Mouse (Mus musculus) limb, embryonic 14.5 days (tissue): ENCODE measurements at regions not wholly inside any gene's neighbourhood (a gene's known extent, or its start where the extent isn't known, plus 50 kb on each side); places are given as distances from the start of the nearest gene placed in this dataset.

Experiments used
- ATAC-seq: fragments of 200-750 bp; cut with Nextera tagmentation; 2 replicates; pipeline ENCODE4 v1.8.0; 2017; ENCODE audit warnings: low read depth, moderate number of reproducible peaks, moderate TSS enrichment; ENCODE audit not compliant: low FRiP score
- DNase-seq: peaks from one replicate; pipeline ENCODE4 v3.0.0-alpha.2; 2015; ENCODE audit warnings: low spot score
- H3K27ac ChIP-seq: fragments of 300-500 bp; sonication (generic); replicated peaks from 2 replicates; pipeline ENCODE4 v1.5.1; 2014; ENCODE audit warnings: low read depth, mild to moderate bottlenecking, low read length, moderate library complexity, mixed read lengths
- H3K27me3 ChIP-seq: fragments of 300-500 bp; sonication (generic); 2 replicates; pipeline ENCODE4 v1.6.1; 2014; ENCODE audit warnings: low read length, mixed read lengths; ENCODE audit not compliant: control insufficient read depth, insufficient read depth
- H3K36me3 ChIP-seq: fragments of 300-500 bp; sonication (generic); 2 replicates; pipeline ENCODE4 v1.6.1; 2014; ENCODE audit warnings: mild to moderate bottlenecking, low read length, moderate library complexity, mixed read lengths; ENCODE audit not compliant: control insufficient read depth, insufficient read depth
- H3K4me1 ChIP-seq: fragments of 300-500 bp; sonication (generic); 2 replicates; pipeline ENCODE4 v1.6.1; 2014; ENCODE audit warnings: antibody characterized with exemption, low read length, mixed read lengths; ENCODE audit not compliant: control insufficient read depth, insufficient read depth
- H3K4me2 ChIP-seq: fragments of 300-500 bp; sonication (generic); replicated peaks from 2 replicates; pipeline ENCODE4 v1.6.1; 2014; ENCODE audit warnings: low read depth, mild to moderate bottlenecking, low read length, moderate library complexity; ENCODE audit not compliant: severe bottlenecking
- H3K4me3 ChIP-seq: fragments of 300-500 bp; sonication (generic); replicated peaks from 2 replicates; pipeline ENCODE4 v1.5.1; 2014; ENCODE audit warnings: low read length
- H3K9ac ChIP-seq: fragments of 300-500 bp; sonication (generic); 2 replicates; pipeline ENCODE4 v1.6.1; 2014; ENCODE audit warnings: mild to moderate bottlenecking, low read depth, low read length, moderate library complexity; ENCODE audit not compliant: severe bottlenecking
- H3K9me3 ChIP-seq: fragments of 300-500 bp; sonication (generic); 2 replicates; pipeline ENCODE4 v1.6.1; 2016; ENCODE audit warnings: low read length; ENCODE audit not compliant: control insufficient read depth
- POLR2A ChIP-seq: fragments of 200-500 bp; IDR thresholded peaks from 2 replicates; pipeline ENCODE4 v1.8.0; 2012; ENCODE audit warnings: inconsistent platforms, mild to moderate bottlenecking, moderate library complexity, borderline replicate concordance; ENCODE audit not compliant: insufficient read depth, insufficient read length; ENCODE audit errors: extremely low read depth
- WGBS: fragments of 180-500 bp; shearing (Covaris S2); extraction: QIAGEN DNeasy Blood & Tissue Kit; methylation state at CpG from one replicate; pipeline ENCODE4 v1.1.7; 2014; 5-methylcytosine and 5-hydroxymethylcytosine counted together

DNA sequence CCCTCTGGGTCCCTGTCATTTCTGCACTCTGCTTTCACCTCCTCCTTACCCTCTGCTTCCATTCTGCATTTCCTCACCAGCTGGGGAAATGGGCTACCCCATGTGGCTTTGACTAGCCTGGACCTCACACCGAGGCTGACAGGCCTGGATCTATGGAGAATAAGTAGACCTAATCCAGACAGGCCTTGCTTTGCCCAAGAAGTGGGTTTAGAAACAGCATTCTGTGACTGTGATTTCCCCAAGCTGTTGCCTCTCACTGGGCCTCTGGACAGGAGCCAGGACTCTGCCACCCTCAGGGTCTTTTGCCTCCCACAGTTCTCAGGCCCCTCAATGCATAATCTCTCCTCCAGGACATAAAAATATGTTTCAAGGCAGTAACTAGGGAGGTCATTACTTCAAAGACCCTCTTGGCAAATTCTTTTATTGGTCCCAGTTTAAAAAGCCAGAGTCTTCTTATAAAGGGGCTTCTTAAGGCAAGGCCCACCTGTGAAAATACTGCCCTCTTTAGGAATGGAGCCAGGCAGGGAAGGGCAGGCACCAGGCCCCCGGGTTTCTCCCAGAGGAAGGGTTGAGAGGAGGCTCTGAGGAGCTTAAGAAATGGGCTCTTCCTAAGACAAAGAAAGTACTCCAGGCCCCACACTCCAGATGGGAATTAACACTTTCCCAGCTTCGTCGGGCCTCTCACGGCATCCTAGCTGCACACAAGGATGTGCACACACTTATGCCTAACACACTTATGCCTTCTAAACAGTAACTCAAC lies 151.8 kb downstream of the Cyp26b1 start:
- Histone ChIP-seq H3K4me3 (no peak overlapping the region), H3K4me2 (no peak overlapping the region), H3K36me3 (no peaks in the 10 kb centered on the region), H3K4me1 (peaks cover 8% of the 10 kb centered on the region), H3K9me3 (no peaks in the 10 kb centered on the region), H3K9ac (no peak overlapping the region), H3K27ac (peak overlapping the region; percentile 27; the same call in 1 of the 2 replicates), H3K27me3 (no peaks in the 10 kb centered on the region)
- no peak for TF ChIP-seq POLR2A
- WGBS: 37% methylated on average over 5 of the region's 5 CpGs
- DNase-seq (no peak), ATAC-seq (peak; percentile 55)

DNA sequence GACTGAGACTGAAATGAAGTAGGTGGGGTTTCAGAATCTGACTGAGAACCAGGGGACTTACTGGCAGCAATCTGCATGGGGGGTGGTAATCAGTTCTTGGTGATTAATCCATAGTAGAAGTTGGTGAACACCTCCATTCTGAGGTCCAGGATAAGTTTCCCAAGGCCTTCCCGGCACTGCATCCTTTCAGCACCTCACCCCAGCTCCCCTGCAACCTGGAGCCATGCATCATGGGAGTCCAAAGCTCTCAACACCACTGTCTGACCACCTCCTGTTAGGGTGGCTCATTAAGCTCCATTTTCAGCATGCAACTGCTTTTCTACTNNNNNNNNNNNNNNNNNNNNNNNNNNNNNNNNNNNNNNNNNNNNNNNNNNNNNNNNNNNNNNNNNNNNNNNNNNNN lies 157.0 kb downstream of the Cyp26b1 start:
- H3K27me3 ChIP-seq: no peaks in the 10 kb centered on the region
- H3K4me1 ChIP-seq: peaks cover 9% of the 10 kb centered on the region
- no peak for TF ChIP-seq POLR2A
- H3K4me3 ChIP-seq: no peak overlapping the region
- no peak for ATAC-seq
- no peak overlapping the region for H3K4me2 ChIP-seq
- H3K27ac ChIP-seq: no peak overlapping the region
- no peaks in the 10 kb centered on the region for H3K9me3 ChIP-seq
- no peak overlapping the region for H3K9ac ChIP-seq
- no peaks in the 10 kb centered on the region for H3K36me3 ChIP-seq
- no peak for DNase-seq
- WGBS: 94% methylated on average over 1 of the region's 1 CpGs

DNA sequence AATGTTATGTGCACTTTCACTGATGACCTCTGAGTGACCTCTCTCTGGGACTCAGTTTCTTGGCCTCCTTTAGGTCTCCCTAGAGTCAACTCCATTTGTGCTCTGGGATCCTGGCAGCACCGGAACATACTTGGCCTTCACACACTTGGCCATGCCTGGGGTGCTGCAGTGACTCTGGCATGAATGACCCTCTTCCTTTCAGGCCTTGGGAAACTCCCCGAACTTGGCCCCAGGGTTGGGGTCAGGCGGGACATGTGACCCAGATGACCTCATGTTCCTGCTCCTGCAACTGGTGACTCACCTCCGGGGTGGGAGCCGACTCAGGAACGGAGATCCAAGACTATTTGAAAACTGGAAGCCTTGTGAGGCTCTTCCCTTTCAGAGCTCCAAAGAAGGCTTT lies 159.2 kb downstream of the Cyp26b1 start:
- Histone ChIP-seq H3K9me3 (no peaks in the 10 kb centered on the region), H3K4me3 (no peak overlapping the region), H3K4me2 (no peak overlapping the region), H3K36me3 (no peaks in the 10 kb centered on the region), H3K27me3 (no peaks in the 10 kb centered on the region), H3K4me1 (peaks cover 23% of the 10 kb centered on the region), H3K9ac (no peak overlapping the region), H3K27ac (no peak overlapping the region)
- ATAC-seq (no peak), DNase-seq (no peak)
- TF ChIP-seq POLR2A: no peak
- 75% methylated on average over 6 of the region's 6 CpGs for WGBS

DNA sequence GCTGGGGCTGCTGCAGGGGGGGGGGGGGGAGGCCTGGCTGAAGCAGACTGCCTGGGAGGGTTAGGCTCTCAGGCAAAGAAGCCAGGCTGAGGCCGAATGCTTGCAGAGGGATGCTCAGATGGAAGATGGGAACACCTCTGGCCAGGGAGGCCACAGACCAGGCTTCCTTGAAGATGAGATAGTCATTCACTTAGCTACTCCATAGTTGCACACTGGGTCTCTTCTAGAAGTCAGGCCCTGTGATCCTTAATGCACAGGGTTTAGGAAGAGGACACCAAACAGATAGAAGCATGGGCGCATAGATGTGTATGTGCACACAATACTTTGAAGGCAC lies 162.1 kb downstream of the Cyp26b1 start:
- H3K9me3 ChIP-seq: no peaks in the 10 kb centered on the region
- peaks cover 26% of the 10 kb centered on the region for H3K4me1 ChIP-seq
- no peaks in the 10 kb centered on the region for H3K27me3 ChIP-seq
- H3K27ac ChIP-seq: peak overlapping the region; percentile 52; the same call in 1 of the 2 replicates
- no peak for TF ChIP-seq POLR2A
- H3K9ac ChIP-seq: no peak overlapping the region
- H3K4me3 ChIP-seq: no peak overlapping the region
- no peaks in the 10 kb centered on the region for H3K36me3 ChIP-seq
- DNase-seq (no peak), ATAC-seq (peak; percentile 76)
- H3K4me2 ChIP-seq: peak overlapping the region; percentile 26; the same call in 1 of the 2 replicates
- WGBS: 54% methylated on average over 2 of the region's 2 CpGs

DNA sequence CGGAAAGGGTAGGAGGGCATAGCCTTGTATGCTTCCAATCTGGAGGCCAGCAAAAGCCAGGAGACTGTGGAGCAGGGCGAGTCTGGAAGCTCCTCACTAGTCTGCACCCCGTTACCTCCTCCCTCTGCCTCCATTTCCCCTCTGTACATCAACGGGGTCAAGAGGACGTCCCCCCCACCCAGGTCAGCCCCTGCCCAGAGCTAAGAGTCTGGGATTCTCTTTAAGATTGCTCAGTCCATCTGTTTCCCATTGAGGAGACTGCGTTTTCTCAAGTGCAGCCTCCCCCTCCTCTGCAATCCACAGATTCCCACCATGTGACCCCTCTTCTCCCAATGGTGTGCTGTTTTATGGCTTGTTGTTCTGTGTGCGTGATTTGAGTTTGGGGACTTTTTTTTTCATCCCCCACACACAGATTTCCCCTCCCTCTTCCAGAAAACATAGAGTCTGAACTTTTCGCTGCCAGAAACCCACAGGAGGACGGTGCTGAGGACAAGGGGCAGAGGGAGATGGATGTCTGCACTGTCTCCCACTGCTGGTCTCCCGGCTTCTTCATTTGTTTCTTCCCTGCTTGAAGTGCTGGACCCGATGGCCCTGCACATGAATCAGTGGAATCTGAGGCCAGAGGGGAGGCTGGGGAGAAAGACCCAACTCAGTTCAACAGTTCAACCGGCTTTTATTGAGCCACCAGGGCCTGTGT lies 162.6 kb downstream of the Cyp26b1 start:
- 23% methylated on average over 10 of the region's 12 CpGs for WGBS
- H3K27me3 ChIP-seq: no peaks in the 10 kb centered on the region
- peak; percentile 88 for ATAC-seq
- no peaks in the 10 kb centered on the region for H3K9me3 ChIP-seq
- no peaks in the 10 kb centered on the region for H3K36me3 ChIP-seq
- DNase-seq: peak; percentile 73
- H3K9ac ChIP-seq: no peak overlapping the region
- peaks cover 26% of the 10 kb centered on the region for H3K4me1 ChIP-seq
- H3K4me2 ChIP-seq: peak overlapping the region; percentile 26; the same call in 1 of the 2 replicates
- no peak for TF ChIP-seq POLR2A
- H3K4me3 ChIP-seq: no peak overlapping the region
- H3K27ac ChIP-seq: peak overlapping the region; percentile 52
